Mouse (Mus musculus) lung, embryonic 16.5 days (tissue): ENCODE measurements around the gene Hist1h3f. TPM values are rescaled to one million over a fixed set of nuclear protein-coding genes. Genes with fewer than 3 reads are reported as not detected.
"Not testable (repeated sequence)": the region's sequence is repeated elsewhere in the genome, so short reads cannot be mapped to it uniquely, and the experiment has no call there.

Experiments
- ATAC-seq: fragments of 200-750 bp; cut with Nextera tagmentation; 2 replicates; pipeline ENCODE4 v1.8.0; 2017; ENCODE audit warnings: low read depth, mild to moderate bottlenecking, moderate library complexity
- H3K27ac ChIP-seq: fragments of 300-500 bp; sonication (generic); 2 replicates; pipeline ENCODE4 v1.5.1; 2014; ENCODE audit warnings: mild to moderate bottlenecking, control low read depth, low read length
- H3K27me3 ChIP-seq: fragments of 300-500 bp; sonication (generic); 2 replicates; pipeline ENCODE4 v1.6.1; 2014; ENCODE audit warnings: low read depth, low read length, mixed read lengths; ENCODE audit not compliant: control insufficient read depth, insufficient read depth
- H3K36me3 ChIP-seq: fragments of 300-500 bp; sonication (generic); 2 replicates; pipeline ENCODE4 v1.6.1; 2014; ENCODE audit warnings: low read length; ENCODE audit not compliant: control insufficient read depth, insufficient read depth
- H3K4me1 ChIP-seq: fragments of 300-500 bp; sonication (generic); replicated peaks from 2 replicates; pipeline ENCODE4 v1.6.1; 2014; ENCODE audit warnings: low read length, mixed read lengths; ENCODE audit not compliant: control insufficient read depth, insufficient read depth
- H3K4me2 ChIP-seq: fragments of 300-500 bp; sonication (generic); 2 replicates; pipeline ENCODE4 v1.6.1; 2014; ENCODE audit warnings: low read depth, low read length, control low read depth
- H3K4me3 ChIP-seq: fragments of 300-500 bp; sonication (generic); 2 replicates; pipeline ENCODE4 v1.5.1; 2014; ENCODE audit warnings: mild to moderate bottlenecking, low read length, control low read depth
- H3K9ac ChIP-seq: fragments of 300-500 bp; sonication (generic); 2 replicates; pipeline ENCODE4 v1.6.1; 2014; ENCODE audit warnings: low read length, control low read depth
- H3K9me3 ChIP-seq: fragments of 300-500 bp; sonication (generic); 2 replicates; pipeline ENCODE4 v1.6.1; 2016; ENCODE audit warnings: low read length; ENCODE audit not compliant: control insufficient read depth
- WGBS: fragments of 180-500 bp; shearing (Covaris S2); extraction: QIAGEN DNeasy Blood & Tissue Kit; methylation state at CpG from one replicate; pipeline ENCODE4 v1.1.7; 2014; 5-methylcytosine and 5-hydroxymethylcytosine counted together
- polyA plus RNA-seq: library from polyadenylated mRNA; unstranded; fragments of >200 nt; fragmentation: Nextera tagmentation; extraction: Ambion mirVana; gene quantifications from 2 replicates; pipeline ENCODE4 v1.2.1, GENCODE M21; 2015

The Hist1h3f gene
- polyA plus RNA-seq, 1 experiment from 2014 or later: 0.49 TPM

GRCm38 (mm10) chr13:23570261-23571021 is 26.6 kb downstream of the Hist1h3f start:
- peak overlapping the region; percentile 44 for H3K4me3 ChIP-seq
- peak overlapping the region; percentile 98 for H3K27ac ChIP-seq
- H3K9me3 ChIP-seq, H3K27me3 ChIP-seq, H3K36me3 ChIP-seq, H3K4me1 ChIP-seq: not testable (repeated sequence)
- ATAC-seq: peak; percentile 6; the same call in 1 of the 2 replicates
- H3K9ac ChIP-seq: peak overlapping the region; percentile 62
- H3K4me2 ChIP-seq: peak overlapping the region; percentile 42
- WGBS: under 1% methylated on average over 15 of the region's 41 CpGs

- H3K4me1 ChIP-seq: peaks cover 2% of the 10 kb centered on the region; the same call in 1 of the 2 replicates
- peak within 1 kb of the TSS; percentile 85 for H3K4me2 ChIP-seq
- peak within 1 kb of the TSS; percentile 70 for H3K9ac ChIP-seq
- no peaks in the 10 kb centered on the region for H3K36me3 ChIP-seq
- peak within 1 kb of the TSS; percentile 52 for H3K4me3 ChIP-seq
- H3K27ac ChIP-seq: peak within 1 kb of the TSS; percentile 98
- under 1% methylated on average over 18 of the region's 18 CpGs for WGBS
- ATAC-seq: peak; percentile 89
- no peaks in the 10 kb centered on the region for H3K27me3 ChIP-seq
- no peaks in the 10 kb centered on the region for H3K9me3 ChIP-seq
These were observed 27.2 kb downstream of the Hist1h3f start, which contains the start of the genes Hist1h2ae and Hist1h2bg for GRCm38 (mm10) chr13:23571022-23571503. Gene Hist1h2ae, minus strand, starts transcription at chr13:23571220. Gene Hist1h2bg, plus strand, starts transcription at chr13:23571396.

- peak overlapping the region; percentile 70 for H3K9ac ChIP-seq
- not testable (repeated sequence) for ATAC-seq, H3K36me3 ChIP-seq, H3K9me3 ChIP-seq, H3K4me1 ChIP-seq, H3K27me3 ChIP-seq
- H3K4me2 ChIP-seq: peak overlapping the region; percentile 85
- peak overlapping the region; percentile 52 for H3K4me3 ChIP-seq
- H3K27ac ChIP-seq: peak overlapping the region; percentile 98
- WGBS: 0% methylated on average over 11 of the region's 34 CpGs
These were observed 27.8 kb downstream of the Hist1h3f start for GRCm38 (mm10) chr13:23571504-23572217.

GRCm38 (mm10) chr13:23572218-23573033 is 28.6 kb downstream of the Hist1h3f start:
- Histone ChIP-seq H3K9me3 (no peaks in the 10 kb centered on the region), H3K4me2 (peak overlapping the region; percentile 85), H3K27me3 (no peaks in the 10 kb centered on the region), H3K36me3 (no peaks in the 10 kb centered on the region), H3K9ac (peak overlapping the region; percentile 70), H3K4me1 (peaks cover 8% of the 10 kb centered on the region; the same call in 1 of the 2 replicates), H3K4me3 (peak overlapping the region; percentile 52), H3K27ac (peak overlapping the region; percentile 98)
- 15% methylated on average over 2 of the region's 2 CpGs for WGBS
- ATAC-seq: no peak

- Histone ChIP-seq H3K4me2 (peak overlapping the region; percentile 85), H3K27ac (peak overlapping the region; percentile 91), H3K9ac (peak overlapping the region; percentile 70), H3K4me3 (peak overlapping the region; percentile 52)
- H3K4me1 ChIP-seq, H3K36me3 ChIP-seq, ATAC-seq, H3K9me3 ChIP-seq, H3K27me3 ChIP-seq: not testable (repeated sequence)
- WGBS: 3% methylated on average over 17 of the region's 20 CpGs
These were observed 29.4 kb downstream of the Hist1h3f start for GRCm38 (mm10) chr13:23573034-23573897.

- not testable (repeated sequence) for H3K27me3 ChIP-seq, H3K9me3 ChIP-seq, H3K36me3 ChIP-seq, H3K4me1 ChIP-seq
- Histone ChIP-seq H3K4me2 (peak within 1 kb of the TSS; percentile 85), H3K27ac (peak within 1 kb of the TSS; percentile 91), H3K9ac (peak within 1 kb of the TSS; percentile 70), H3K4me3 (peak within 1 kb of the TSS; percentile 52)
- ATAC-seq: peak; percentile 89
- WGBS: 0% methylated on average over 27 of the region's 42 CpGs
These were observed 30.2 kb downstream of the Hist1h3f start, which contains the start of the genes Hist1h2bf and Hist1h2ad for GRCm38 (mm10) chr13:23573898-23574524. Gene Hist1h2bf, minus strand, starts transcription at chr13:23574196. Gene Hist1h2ad, plus strand, starts transcription at chr13:23574381.

- ATAC-seq: peak; percentile 0; the same call in 1 of the 2 replicates
- H3K4me1 ChIP-seq, H3K36me3 ChIP-seq, H3K27me3 ChIP-seq, H3K9me3 ChIP-seq: not testable (repeated sequence)
- WGBS: 2% methylated on average over 4 of the region's 39 CpGs
- H3K9ac ChIP-seq: peak overlapping the region; percentile 53; the same call in 1 of the 2 replicates
- H3K4me2 ChIP-seq: peak overlapping the region; percentile 55
- H3K27ac ChIP-seq: peak overlapping the region; percentile 91
- H3K4me3 ChIP-seq: peak overlapping the region; percentile 37
These were observed 30.8 kb downstream of the Hist1h3f start for GRCm38 (mm10) chr13:23574546-23575170.
